Mouse (Mus musculus): ENCODE data around the gene Gan.

DNA sequence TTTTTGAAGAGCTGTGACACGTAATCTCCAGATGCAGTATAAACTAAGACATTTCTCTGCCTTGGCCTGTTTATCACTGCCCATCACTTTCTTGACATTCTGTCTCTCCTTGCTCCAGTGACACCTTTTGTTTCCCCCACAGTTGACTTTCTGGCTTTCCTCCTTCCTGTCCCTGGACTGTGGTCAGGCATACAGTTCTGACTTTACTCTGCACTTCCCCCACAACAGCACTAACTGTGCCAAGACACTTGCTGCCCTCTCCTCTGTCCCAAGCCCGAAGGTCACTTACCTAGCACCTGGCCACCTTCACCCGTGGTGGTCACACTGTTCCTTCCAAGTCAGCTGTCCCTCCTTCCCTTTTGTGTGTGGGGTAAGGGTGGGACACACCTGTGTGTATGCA is 13.9 kb downstream of the Gan start:
- no peak for TF ChIP-seq CTCF (IDR thresholded peaks at IDR 0.05; ENCODE audit: borderline replicate concordance, extremely low read depth, insufficient read depth, insufficient read length)
- no peak for TF ChIP-seq POLR2A (IDR thresholded peaks at IDR 0.05; ENCODE audit: borderline replicate concordance, extremely low read depth, insufficient read depth, insufficient read length, poor library complexity, severe bottlenecking)

Measured in brain, embryonic 14.5 days (tissue).